Mouse (Mus musculus): ENCODE measurements around the gene Sh3rf1.

Gene Sh3rf1

GRCm38 (mm10) chr8:61223729-61224379 lies at the start of gene Sh3rf1:
TSS of gene Sh3rf1 (plus strand) at chr8:61223872.
- peak; percentile 90 for DNase-seq

- DNase-seq: peak; percentile 16
Observed at GRCm38 (mm10) chr8:61173921-61174492, 49.7 kb upstream of the Sh3rf1 start.

- DNase-seq: no peak
Observed at GRCm38 (mm10) chr8:61175876-61176275, 47.8 kb upstream of the Sh3rf1 start.

- no peak for DNase-seq
Observed at GRCm38 (mm10) chr8:61177680-61178593, 45.7 kb upstream of the Sh3rf1 start.

GRCm38 (mm10) chr8:61178594-61179140 lies 45.0 kb upstream of the Sh3rf1 start:
- DNase-seq: peak; percentile 16

GRCm38 (mm10) chr8:61181592-61181991 lies 42.1 kb upstream of the Sh3rf1 start:
- DNase-seq: no peak

GRCm38 (mm10) chr8:61182020-61182419 lies 41.7 kb upstream of the Sh3rf1 start:
- DNase-seq: no peak

- DNase-seq: no peak
Observed at GRCm38 (mm10) chr8:61185274-61186198, 38.1 kb upstream of the Sh3rf1 start.

- DNase-seq: no peak
Observed at GRCm38 (mm10) chr8:61194306-61194925, 29.3 kb upstream of the Sh3rf1 start.

GRCm38 (mm10) chr8:61200254-61200887 lies 23.3 kb upstream of the Sh3rf1 start:
- DNase-seq: no peak

GRCm38 (mm10) chr8:61203035-61203826 lies 20.4 kb upstream of the Sh3rf1 start:
- no peak for DNase-seq

- DNase-seq: no peak
Observed at GRCm38 (mm10) chr8:61206876-61207275, 16.8 kb upstream of the Sh3rf1 start.

- no peak for DNase-seq
Observed at GRCm38 (mm10) chr8:61207636-61208035, 16.0 kb upstream of the Sh3rf1 start.

- no peak for DNase-seq
Observed at GRCm38 (mm10) chr8:61208719-61209118, 15.0 kb upstream of the Sh3rf1 start.

GRCm38 (mm10) chr8:61210836-61211235 lies 12.8 kb upstream of the Sh3rf1 start:
- no peak for DNase-seq

- DNase-seq: peak; percentile 41
Observed at GRCm38 (mm10) chr8:61215081-61215819, 8.4 kb upstream of the Sh3rf1 start.

- no peak for DNase-seq
Observed at GRCm38 (mm10) chr8:61217017-61217416, 6.7 kb upstream of the Sh3rf1 start.

GRCm38 (mm10) chr8:61217426-61217825 lies 6.2 kb upstream of the Sh3rf1 start:
- DNase-seq: no peak

- no peak for DNase-seq
Observed at GRCm38 (mm10) chr8:61218439-61218838, 5.2 kb upstream of the Sh3rf1 start.

- DNase-seq: no peak
Observed at GRCm38 (mm10) chr8:61223283-61223682, 389 bp upstream of the Sh3rf1 start.
